Mouse (Mus musculus) bone marrow macrophage, adult 2 months (primary cell): ENCODE results near the gene Hs6st3.

Source experiments
- CTCF ChIP-seq: IDR thresholded peaks from 2 replicates; pipeline ENCODE4 v1.5.1; 2012; ENCODE audit warnings: low read depth, mild to moderate bottlenecking, low read length, moderate library complexity
- POLR2A ChIP-seq: IDR thresholded peaks from 2 replicates; pipeline ENCODE4 v1.6.1; 2012; ENCODE audit warnings: mild to moderate bottlenecking, low read depth, low read length, borderline replicate concordance

DNA sequence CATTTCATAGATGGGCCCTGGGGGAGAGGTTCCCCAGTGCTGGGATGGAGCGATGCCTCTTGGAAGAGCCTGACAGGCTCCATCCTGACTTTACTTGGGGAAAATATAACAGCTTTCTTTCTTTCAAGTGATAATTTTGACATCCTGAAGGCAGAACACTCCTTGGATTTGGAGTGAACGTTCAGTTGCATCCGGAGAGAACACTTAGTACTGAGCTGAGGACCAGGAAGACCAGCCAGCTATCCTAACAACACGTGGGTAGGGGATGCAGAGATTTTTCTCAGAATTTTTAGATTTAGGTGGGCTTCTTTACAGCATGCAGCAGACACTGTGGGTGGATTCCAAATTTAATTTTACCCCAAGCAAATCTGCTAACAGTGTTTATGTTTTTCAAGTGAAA, 541.9 kb downstream of the Hs6st3 start:
- TF ChIP-seq CTCF (no peak), POLR2A (no peak)
